Mouse (Mus musculus): ENCODE measurements around the gene Appl1.

GRCm38 (mm10) chr14:26976212-26976611 lies 5.2 kb upstream of the Appl1 start:
- no peak for TF ChIP-seq POLR2A (IDR thresholded peaks at IDR 0.05; ENCODE audit: extremely low read depth, insufficient read depth, low read length)
- no peak for TF ChIP-seq CTCF (IDR thresholded peaks at IDR 0.05; ENCODE audit: extremely low read depth, insufficient read depth, low read length)
